Mouse (Mus musculus): Measurements from ENCODE around the gene Pitpnb. TPM values are rescaled to one million over a fixed set of nuclear protein-coding genes. Genes with fewer than 3 reads are reported as not detected.

The Pitpnb gene
- polyA plus RNA-seq, 1 experiment from 2014 or later, result 107 TPM

GRCm38 (mm10) chr5:111301736-111302135, 28.8 kb upstream of the Pitpnb start:
- H3K4me2 ChIP-seq (ENCODE audit: low read length), result no peak overlapping the region
- H3K9me3 ChIP-seq (ENCODE audit: control insufficient read depth, low read length), result no peaks in the 10 kb centered on the region
- no peaks in the 10 kb centered on the region for H3K36me3 ChIP-seq (ENCODE audit: control insufficient read depth, insufficient read depth)
- no peak for ATAC-seq
- H3K9ac ChIP-seq (replicated peaks; ENCODE audit: low read depth, low read length), result no peak overlapping the region
- no peaks in the 10 kb centered on the region for H3K27me3 ChIP-seq (replicated peaks; ENCODE audit: control insufficient read depth, insufficient read depth, low read length)
- no peak overlapping the region for H3K27ac ChIP-seq (ENCODE audit: low read length)
- 79% methylated on average over 7 of the region's 7 CpGs for WGBS
- no peaks in the 10 kb centered on the region for H3K4me1 ChIP-seq (replicated peaks; ENCODE audit: control insufficient read depth, insufficient read depth, low read length)
- no peak overlapping the region for H3K4me3 ChIP-seq (replicated peaks; ENCODE audit: low read length)

GRCm38 (mm10) chr5:111304730-111305129, 25.8 kb upstream of the Pitpnb start:
- Histone ChIP-seq H3K4me1 (replicated peaks; ENCODE audit: control insufficient read depth, insufficient read depth, low read length) (no peaks in the 10 kb centered on the region), H3K9ac (replicated peaks; ENCODE audit: low read depth, low read length) (no peak overlapping the region), H3K36me3 (ENCODE audit: control insufficient read depth, insufficient read depth) (no peaks in the 10 kb centered on the region), H3K27me3 (replicated peaks; ENCODE audit: control insufficient read depth, insufficient read depth, low read length) (no peaks in the 10 kb centered on the region), H3K4me2 (ENCODE audit: low read length) (no peak overlapping the region), H3K4me3 (replicated peaks; ENCODE audit: low read length) (no peak overlapping the region), H3K27ac (ENCODE audit: low read length) (no peak overlapping the region), H3K9me3 (ENCODE audit: control insufficient read depth, low read length) (no peaks in the 10 kb centered on the region)
- ATAC-seq, result no peak
- 88% methylated on average over 3 of the region's 3 CpGs for WGBS

- H3K9me3 ChIP-seq (ENCODE audit: control insufficient read depth, low read length), result no peaks in the 10 kb centered on the region
- ATAC-seq, result no peak
- no peak overlapping the region for H3K9ac ChIP-seq (replicated peaks; ENCODE audit: low read depth, low read length)
- no peaks in the 10 kb centered on the region for H3K36me3 ChIP-seq (ENCODE audit: control insufficient read depth, insufficient read depth)
- no peak overlapping the region for H3K4me3 ChIP-seq (replicated peaks; ENCODE audit: low read length)
- H3K4me2 ChIP-seq (ENCODE audit: low read length), result no peak overlapping the region
- no peaks in the 10 kb centered on the region for H3K27me3 ChIP-seq (replicated peaks; ENCODE audit: control insufficient read depth, insufficient read depth, low read length)
- 80% methylated on average over 6 of the region's 6 CpGs for WGBS
- H3K27ac ChIP-seq (ENCODE audit: low read length), result no peak overlapping the region
- no peaks in the 10 kb centered on the region for H3K4me1 ChIP-seq (replicated peaks; ENCODE audit: control insufficient read depth, insufficient read depth, low read length)
Measured at GRCm38 (mm10) chr5:111310185-111310584, 20.4 kb upstream of the Pitpnb start.

- Histone ChIP-seq H3K9ac (replicated peaks; ENCODE audit: low read depth, low read length) (no peak overlapping the region), H3K27ac (ENCODE audit: low read length) (no peak overlapping the region), H3K4me2 (ENCODE audit: low read length) (no peak overlapping the region), H3K4me3 (replicated peaks; ENCODE audit: low read length) (no peak overlapping the region), H3K9me3 (ENCODE audit: control insufficient read depth, low read length) (no peaks in the 10 kb centered on the region), H3K36me3 (ENCODE audit: control insufficient read depth, insufficient read depth) (no peaks in the 10 kb centered on the region), H3K27me3 (replicated peaks; ENCODE audit: control insufficient read depth, insufficient read depth, low read length) (no peaks in the 10 kb centered on the region), H3K4me1 (replicated peaks; ENCODE audit: control insufficient read depth, insufficient read depth, low read length) (no peaks in the 10 kb centered on the region)
- 89% methylated on average over 9 of the region's 9 CpGs for WGBS
- ATAC-seq, result no peak
Measured at GRCm38 (mm10) chr5:111313833-111314232, 16.7 kb upstream of the Pitpnb start.

- Histone ChIP-seq H3K27ac (ENCODE audit: low read length) (no peak overlapping the region), H3K4me3 (replicated peaks; ENCODE audit: low read length) (no peak overlapping the region), H3K36me3 (ENCODE audit: control insufficient read depth, insufficient read depth) (no peaks in the 10 kb centered on the region), H3K9ac (replicated peaks; ENCODE audit: low read depth, low read length) (no peak overlapping the region), H3K4me2 (ENCODE audit: low read length) (no peak overlapping the region), H3K9me3 (ENCODE audit: control insufficient read depth, low read length) (no peaks in the 10 kb centered on the region), H3K4me1 (replicated peaks; ENCODE audit: control insufficient read depth, insufficient read depth, low read length) (no peaks in the 10 kb centered on the region), H3K27me3 (replicated peaks; ENCODE audit: control insufficient read depth, insufficient read depth, low read length) (no peaks in the 10 kb centered on the region)
- ATAC-seq, result no peak
- 93% methylated on average over 6 of the region's 6 CpGs for WGBS
Measured at GRCm38 (mm10) chr5:111315061-111315460, 15.5 kb upstream of the Pitpnb start.

- Histone ChIP-seq H3K27me3 (replicated peaks; ENCODE audit: control insufficient read depth, insufficient read depth, low read length) (no peaks in the 10 kb centered on the region), H3K9ac (replicated peaks; ENCODE audit: low read depth, low read length) (no peak overlapping the region), H3K9me3 (ENCODE audit: control insufficient read depth, low read length) (no peaks in the 10 kb centered on the region), H3K4me2 (ENCODE audit: low read length) (no peak overlapping the region), H3K27ac (ENCODE audit: low read length) (no peak overlapping the region), H3K4me3 (replicated peaks; ENCODE audit: low read length) (no peak overlapping the region), H3K36me3 (ENCODE audit: control insufficient read depth, insufficient read depth) (no peaks in the 10 kb centered on the region), H3K4me1 (replicated peaks; ENCODE audit: control insufficient read depth, insufficient read depth, low read length) (no peaks in the 10 kb centered on the region)
- 63% methylated on average over 3 of the region's 3 CpGs for WGBS
- no peak for ATAC-seq
Measured at GRCm38 (mm10) chr5:111317526-111317925, 13.0 kb upstream of the Pitpnb start.

GRCm38 (mm10) chr5:111318946-111319345, 11.6 kb upstream of the Pitpnb start:
- ATAC-seq, result no peak
- no peak overlapping the region for H3K27ac ChIP-seq (ENCODE audit: low read length)
- H3K4me1 ChIP-seq (replicated peaks; ENCODE audit: control insufficient read depth, insufficient read depth, low read length), result no peaks in the 10 kb centered on the region
- WGBS, result 52% methylated on average over 1 of the region's 1 CpGs
- H3K36me3 ChIP-seq (ENCODE audit: control insufficient read depth, insufficient read depth), result no peaks in the 10 kb centered on the region
- H3K9ac ChIP-seq (replicated peaks; ENCODE audit: low read depth, low read length), result no peak overlapping the region
- H3K9me3 ChIP-seq (ENCODE audit: control insufficient read depth, low read length), result no peaks in the 10 kb centered on the region
- no peak overlapping the region for H3K4me3 ChIP-seq (replicated peaks; ENCODE audit: low read length)
- H3K4me2 ChIP-seq (ENCODE audit: low read length), result no peak overlapping the region
- H3K27me3 ChIP-seq (replicated peaks; ENCODE audit: control insufficient read depth, insufficient read depth, low read length), result no peaks in the 10 kb centered on the region

GRCm38 (mm10) chr5:111325813-111326212, 4.8 kb upstream of the Pitpnb start:
- ATAC-seq, result no peak
- H3K9me3 ChIP-seq (ENCODE audit: control insufficient read depth, low read length), result no peaks in the 10 kb centered on the region
- H3K4me1 ChIP-seq (replicated peaks; ENCODE audit: control insufficient read depth, insufficient read depth, low read length), result peaks cover 6% of the 10 kb centered on the region
- no peak overlapping the region for H3K4me2 ChIP-seq (ENCODE audit: low read length)
- no peak overlapping the region for H3K9ac ChIP-seq (replicated peaks; ENCODE audit: low read depth, low read length)
- H3K4me3 ChIP-seq (replicated peaks; ENCODE audit: low read length), result no peak overlapping the region
- 24% methylated on average over 1 of the region's 1 CpGs for WGBS
- no peaks in the 10 kb centered on the region for H3K36me3 ChIP-seq (ENCODE audit: control insufficient read depth, insufficient read depth)
- H3K27me3 ChIP-seq (replicated peaks; ENCODE audit: control insufficient read depth, insufficient read depth, low read length), result no peaks in the 10 kb centered on the region
- no peak overlapping the region for H3K27ac ChIP-seq (ENCODE audit: low read length)

- H3K27me3 ChIP-seq (replicated peaks; ENCODE audit: control insufficient read depth, insufficient read depth, low read length), result no peaks in the 10 kb centered on the region
- no peaks in the 10 kb centered on the region for H3K9me3 ChIP-seq (ENCODE audit: control insufficient read depth, low read length)
- H3K27ac ChIP-seq (ENCODE audit: low read length), result no peak overlapping the region
- H3K36me3 ChIP-seq (ENCODE audit: control insufficient read depth, insufficient read depth), result no peaks in the 10 kb centered on the region
- 87% methylated on average over 7 of the region's 7 CpGs for WGBS
- no peak overlapping the region for H3K4me3 ChIP-seq (replicated peaks; ENCODE audit: low read length)
- ATAC-seq, result no peak
- no peak overlapping the region for H3K4me2 ChIP-seq (ENCODE audit: low read length)
- H3K4me1 ChIP-seq (replicated peaks; ENCODE audit: control insufficient read depth, insufficient read depth, low read length), result peaks cover 16% of the 10 kb centered on the region
- no peak overlapping the region for H3K9ac ChIP-seq (replicated peaks; ENCODE audit: low read depth, low read length)
Measured at GRCm38 (mm10) chr5:111327420-111327819, 3.1 kb upstream of the Pitpnb start.

GRCm38 (mm10) chr5:111329782-111330416, 664 bp upstream of the Pitpnb start:
- H3K36me3 ChIP-seq (ENCODE audit: control insufficient read depth, insufficient read depth), result 0 out of 2 replicates have a peak, but pooled peaks cover 3% of the 10 kb centered on the region
- H3K4me3 ChIP-seq (replicated peaks; ENCODE audit: low read length), result peak overlapping the region; percentile 99
- ATAC-seq, result no peak; the same call in 1 of the 2 replicates
- no peaks in the 10 kb centered on the region for H3K9me3 ChIP-seq (ENCODE audit: control insufficient read depth, low read length)
- WGBS, result 16% methylated on average over 10 of the region's 10 CpGs
- H3K9ac ChIP-seq (replicated peaks; ENCODE audit: low read depth, low read length), result peak overlapping the region; percentile 81
- H3K27me3 ChIP-seq (replicated peaks; ENCODE audit: control insufficient read depth, insufficient read depth, low read length), result no peaks in the 10 kb centered on the region
- peaks cover 17% of the 10 kb centered on the region for H3K4me1 ChIP-seq (replicated peaks; ENCODE audit: control insufficient read depth, insufficient read depth, low read length)
- H3K27ac ChIP-seq (ENCODE audit: low read length), result peak overlapping the region; percentile 88
- H3K4me2 ChIP-seq (ENCODE audit: low read length), result peak overlapping the region; percentile 79
